Mouse (Mus musculus): Measurements from ENCODE around the gene Ddi2. TPM values are rescaled to one million over a fixed set of nuclear protein-coding genes. Genes with fewer than 3 reads are reported as not detected.
A peak's percentile ranks its signal among the peaks of the same experiment; 100 is the strongest.

The Ddi2 gene
- polyA plus RNA-seq, 1 experiment from 2014 or later, result 22.6 TPM

DNA sequence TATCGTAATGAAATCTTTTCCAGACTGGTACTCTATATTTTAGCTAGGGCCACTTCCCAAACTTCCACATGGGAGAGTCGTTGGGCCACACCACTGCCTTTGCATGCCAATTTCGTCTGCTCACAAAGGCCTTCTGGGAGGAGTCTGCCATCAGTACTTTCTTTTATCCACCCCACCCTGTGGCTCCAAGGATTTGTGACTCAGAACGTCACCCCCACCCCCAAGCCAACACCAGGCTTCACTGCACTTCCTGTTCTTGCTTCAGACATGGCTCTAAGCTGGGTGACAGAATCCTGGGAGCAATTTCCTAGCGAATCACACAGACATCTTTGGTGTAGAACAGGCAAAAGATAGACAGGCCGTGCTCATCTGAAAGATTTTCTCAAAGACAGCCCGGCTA lies 41.5 kb downstream of the Ddi2 start:
- no peak overlapping the region for H3K4me3 ChIP-seq (ENCODE audit: low read depth, low read length)
- peaks cover 6% of the 10 kb centered on the region for H3K36me3 ChIP-seq (ENCODE audit: control insufficient read depth, insufficient read depth, low read length)
- no peak overlapping the region for H3K9ac ChIP-seq (ENCODE audit: low read length)
- 68% methylated on average over 7 of the region's 7 CpGs for WGBS
- ATAC-seq (replicated peaks; ENCODE audit: low FRiP score), result no peak
- H3K4me2 ChIP-seq (ENCODE audit: low read depth, low read length, severe bottlenecking), result no peak overlapping the region
- no peak overlapping the region for H3K27ac ChIP-seq (ENCODE audit: low read depth, low read length)
- H3K27me3 ChIP-seq (ENCODE audit: control insufficient read depth, insufficient read depth, low read length), result no peaks in the 10 kb centered on the region
- H3K4me1 ChIP-seq (replicated peaks; ENCODE audit: control insufficient read depth, insufficient read depth, low read length), result no peaks in the 10 kb centered on the region
- no peaks in the 10 kb centered on the region for H3K9me3 ChIP-seq (ENCODE audit: control insufficient read depth, low read length)
- DNase-seq (ENCODE audit: low spot score), result no peak

DNA sequence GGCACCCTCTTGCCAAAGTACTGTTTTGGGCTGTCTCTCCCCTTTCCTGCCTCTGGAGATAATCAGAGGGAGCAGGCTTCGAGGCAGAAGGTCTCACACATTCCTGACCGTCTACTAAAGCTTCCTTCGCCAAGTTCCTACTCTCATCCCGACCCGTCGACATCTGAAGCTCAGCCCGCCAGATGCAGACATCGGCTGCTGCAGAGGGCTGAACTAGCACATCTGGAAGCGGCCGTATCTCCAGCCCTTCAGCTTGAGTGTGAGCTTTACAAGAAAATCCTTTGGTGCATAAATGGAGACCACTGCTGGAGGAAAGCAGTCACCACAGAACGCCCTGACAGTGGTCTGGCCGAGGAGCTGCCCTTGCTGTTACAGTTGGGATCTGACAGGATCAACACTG lies 42.3 kb downstream of the Ddi2 start:
- no peak overlapping the region for H3K4me2 ChIP-seq (ENCODE audit: low read depth, low read length, severe bottlenecking)
- no peaks in the 10 kb centered on the region for H3K4me1 ChIP-seq (replicated peaks; ENCODE audit: control insufficient read depth, insufficient read depth, low read length)
- no peak overlapping the region for H3K9ac ChIP-seq (ENCODE audit: low read length)
- peaks cover 6% of the 10 kb centered on the region for H3K36me3 ChIP-seq (ENCODE audit: control insufficient read depth, insufficient read depth, low read length)
- H3K9me3 ChIP-seq (ENCODE audit: control insufficient read depth, low read length), result no peaks in the 10 kb centered on the region
- H3K27me3 ChIP-seq (ENCODE audit: control insufficient read depth, insufficient read depth, low read length), result no peaks in the 10 kb centered on the region
- no peak overlapping the region for H3K4me3 ChIP-seq (ENCODE audit: low read depth, low read length)
- ATAC-seq (replicated peaks; ENCODE audit: low FRiP score) (no peak), DNase-seq (ENCODE audit: low spot score) (no peak)
- WGBS, result 77% methylated on average over 12 of the region's 12 CpGs
- no peak overlapping the region for H3K27ac ChIP-seq (ENCODE audit: low read depth, low read length)

DNA sequence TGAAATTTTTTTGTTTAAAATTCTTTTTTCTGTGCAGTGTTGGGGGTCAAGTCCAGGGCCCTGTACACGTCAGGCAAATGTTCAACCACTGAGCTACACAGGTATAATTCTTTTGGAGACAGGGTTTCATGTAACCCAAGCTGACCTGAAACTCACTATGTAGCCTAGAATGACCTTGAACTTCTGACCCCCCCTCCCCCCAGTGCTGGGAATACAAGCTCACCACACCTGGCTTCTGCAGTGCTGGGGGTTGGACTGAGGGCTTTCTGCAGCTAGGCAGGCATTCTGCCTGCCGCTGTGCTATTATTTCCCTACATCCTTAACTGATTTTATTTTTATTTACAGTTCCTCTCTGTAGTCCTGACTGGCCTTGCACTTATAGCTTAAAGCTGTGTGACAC lies 44.2 kb downstream of the Ddi2 start:
- ATAC-seq (replicated peaks; ENCODE audit: low FRiP score) (no peak), DNase-seq (ENCODE audit: low spot score) (no peak)
- Histone ChIP-seq H3K9me3 (ENCODE audit: control insufficient read depth, low read length) (no peaks in the 10 kb centered on the region), H3K36me3 (ENCODE audit: control insufficient read depth, insufficient read depth, low read length) (no peaks in the 10 kb centered on the region; the same call in 1 of the 2 replicates), H3K27ac (ENCODE audit: low read depth, low read length) (no peak overlapping the region), H3K4me2 (ENCODE audit: low read depth, low read length, severe bottlenecking) (no peak overlapping the region), H3K9ac (ENCODE audit: low read length) (no peak overlapping the region), H3K27me3 (ENCODE audit: control insufficient read depth, insufficient read depth, low read length) (no peaks in the 10 kb centered on the region), H3K4me3 (ENCODE audit: low read depth, low read length) (no peak overlapping the region), H3K4me1 (replicated peaks; ENCODE audit: control insufficient read depth, insufficient read depth, low read length) (no peaks in the 10 kb centered on the region)
- 86% methylated on average over 2 of the region's 2 CpGs for WGBS

DNA sequence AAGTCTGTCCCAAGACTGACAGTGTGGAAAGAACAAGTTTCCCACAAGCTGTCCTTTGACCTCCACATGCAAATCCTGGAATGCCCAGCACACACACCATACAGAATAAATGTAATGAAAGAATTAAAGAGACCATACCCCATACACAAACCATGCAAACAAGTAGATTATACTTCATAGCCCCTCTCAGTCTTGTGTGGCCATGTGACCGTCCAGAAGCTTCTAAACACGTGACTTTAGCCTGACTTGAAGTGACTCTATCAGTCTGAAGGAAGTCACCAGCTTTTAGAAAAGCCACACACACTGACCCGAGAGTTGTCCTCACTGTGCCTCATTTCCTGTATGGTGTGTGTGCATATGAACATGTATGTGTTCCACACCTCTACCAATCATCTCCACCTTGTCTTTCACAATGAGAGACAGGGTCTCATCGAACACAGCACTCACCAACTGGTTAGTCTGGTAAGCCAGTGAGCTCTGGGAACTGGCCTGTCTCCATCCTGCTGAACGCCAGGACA lies 46.7 kb downstream of the Ddi2 start:
- Histone ChIP-seq H3K4me3 (ENCODE audit: low read depth, low read length) (no peak overlapping the region), H3K27ac (ENCODE audit: low read depth, low read length) (no peak overlapping the region), H3K9me3 (ENCODE audit: control insufficient read depth, low read length) (no peaks in the 10 kb centered on the region), H3K4me1 (replicated peaks; ENCODE audit: control insufficient read depth, insufficient read depth, low read length) (no peaks in the 10 kb centered on the region), H3K36me3 (ENCODE audit: control insufficient read depth, insufficient read depth, low read length) (no peaks in the 10 kb centered on the region), H3K27me3 (ENCODE audit: control insufficient read depth, insufficient read depth, low read length) (no peaks in the 10 kb centered on the region), H3K9ac (ENCODE audit: low read length) (no peak overlapping the region), H3K4me2 (ENCODE audit: low read depth, low read length, severe bottlenecking) (no peak overlapping the region)
- ATAC-seq (replicated peaks; ENCODE audit: low FRiP score) (no peak), DNase-seq (ENCODE audit: low spot score) (no peak)
- WGBS, result 88% methylated on average over 5 of the region's 5 CpGs

DNA sequence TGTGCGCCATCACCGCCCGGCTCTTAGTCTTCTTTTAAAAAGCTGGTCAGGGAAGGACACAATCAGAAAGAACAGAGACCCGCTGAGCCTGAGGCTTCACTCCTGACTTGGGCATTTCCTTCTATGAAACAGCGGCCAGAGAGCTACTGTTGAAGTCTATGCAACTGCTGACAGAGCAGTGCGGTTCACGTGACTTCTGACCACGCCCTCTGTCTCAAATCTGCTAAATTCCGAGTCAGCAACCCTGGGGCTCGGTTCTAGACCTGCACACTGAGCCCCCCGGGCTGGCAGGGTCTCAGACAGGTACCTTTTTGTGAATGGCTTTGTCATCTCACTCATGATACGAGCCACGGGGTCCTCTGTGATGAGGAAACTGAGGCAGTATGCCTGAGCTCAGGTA lies 50.9 kb downstream of the Ddi2 start:
- ATAC-seq (replicated peaks; ENCODE audit: low FRiP score), result no peak
- H3K9me3 ChIP-seq (ENCODE audit: control insufficient read depth, low read length), result no peaks in the 10 kb centered on the region
- WGBS, result 82% methylated on average over 13 of the region's 13 CpGs

DNA sequence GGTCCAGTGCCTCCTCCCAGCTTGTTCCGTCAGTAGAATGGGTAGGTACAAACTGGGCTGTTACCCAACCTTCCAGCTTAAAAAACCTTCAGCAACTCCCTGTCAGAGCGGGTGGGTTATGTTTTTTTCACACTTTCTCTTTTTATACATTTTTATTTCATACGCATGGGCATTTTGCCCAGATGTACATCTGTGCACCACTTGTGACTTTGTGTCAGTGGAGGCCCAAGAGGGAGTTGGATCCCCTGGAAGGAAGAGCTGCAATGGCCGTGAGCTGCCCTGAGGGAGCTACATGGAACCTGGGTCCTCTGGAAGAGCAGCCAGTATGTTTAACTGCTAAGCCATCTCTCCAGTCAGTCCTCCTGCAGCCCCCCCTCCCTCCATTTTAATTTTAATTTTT lies 51.8 kb downstream of the Ddi2 start:
- WGBS, result 87% methylated on average over 4 of the region's 4 CpGs
- H3K36me3 ChIP-seq (ENCODE audit: control insufficient read depth, insufficient read depth, low read length), result no peaks in the 10 kb centered on the region
- H3K9me3 ChIP-seq (ENCODE audit: control insufficient read depth, low read length), result no peaks in the 10 kb centered on the region
- no peak for DNase-seq (ENCODE audit: low spot score)
- H3K4me1 ChIP-seq (replicated peaks; ENCODE audit: control insufficient read depth, insufficient read depth, low read length), result no peaks in the 10 kb centered on the region
- no peak overlapping the region for H3K27ac ChIP-seq (ENCODE audit: low read depth, low read length)
- no peak overlapping the region for H3K4me2 ChIP-seq (ENCODE audit: low read depth, low read length, severe bottlenecking)
- H3K27me3 ChIP-seq (ENCODE audit: control insufficient read depth, insufficient read depth, low read length), result no peaks in the 10 kb centered on the region
- ATAC-seq (replicated peaks; ENCODE audit: low FRiP score), result no peak
- no peak overlapping the region for H3K9ac ChIP-seq (ENCODE audit: low read length)
- H3K4me3 ChIP-seq (ENCODE audit: low read depth, low read length), result no peak overlapping the region

More for the DNA sequence above, 50.9 kb downstream of the Ddi2 start:
- no peak overlapping the region for H3K4me2 ChIP-seq (ENCODE audit: low read depth, low read length, severe bottlenecking)
- no peak overlapping the region for H3K9ac ChIP-seq (ENCODE audit: low read length)
- H3K27ac ChIP-seq (ENCODE audit: low read depth, low read length), result no peak overlapping the region
- H3K4me3 ChIP-seq (ENCODE audit: low read depth, low read length), result no peak overlapping the region
- no peaks in the 10 kb centered on the region for H3K27me3 ChIP-seq (ENCODE audit: control insufficient read depth, insufficient read depth, low read length)
- DNase-seq (ENCODE audit: low spot score), result no peak
- H3K36me3 ChIP-seq (ENCODE audit: control insufficient read depth, insufficient read depth, low read length), result no peaks in the 10 kb centered on the region
- H3K4me1 ChIP-seq (replicated peaks; ENCODE audit: control insufficient read depth, insufficient read depth, low read length), result no peaks in the 10 kb centered on the region

DNA sequence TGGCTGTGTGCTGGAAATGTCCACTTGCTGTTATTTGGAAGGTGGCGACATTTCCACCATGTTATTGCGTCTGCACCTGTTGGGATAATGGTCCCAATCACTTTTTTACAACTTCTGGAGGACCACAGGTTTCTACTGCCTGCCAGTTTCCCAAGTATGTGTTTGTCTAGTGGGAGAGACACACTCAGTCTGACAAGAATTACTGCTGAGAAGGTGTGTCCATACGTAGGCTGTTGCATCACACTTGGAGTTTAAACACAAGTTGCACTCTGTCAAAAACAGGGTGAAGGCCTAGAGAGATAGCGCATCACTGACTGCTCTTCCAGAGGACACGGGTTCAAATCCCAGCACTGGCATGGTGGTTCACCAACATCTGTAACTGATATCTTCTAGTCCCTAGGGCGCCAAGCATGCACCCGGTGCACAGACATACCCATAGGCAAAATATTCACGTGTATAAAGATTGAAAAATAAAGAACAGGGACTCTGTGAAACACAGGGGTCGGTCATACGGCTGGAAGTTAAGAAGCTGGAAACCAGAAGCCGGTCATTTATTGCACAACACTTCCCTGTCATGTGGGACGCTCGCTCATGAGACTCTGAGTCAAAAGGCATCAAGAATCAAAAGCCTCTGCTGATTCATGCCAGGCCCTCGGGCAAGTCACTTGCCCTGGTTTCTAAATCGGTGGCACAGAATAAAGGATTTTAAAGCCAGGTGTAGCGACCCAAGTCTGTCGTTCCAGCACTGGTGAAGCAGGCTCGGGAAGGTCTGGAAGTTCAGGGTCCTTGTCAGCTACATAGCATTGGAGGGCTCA lies 53.1 kb downstream of the Ddi2 start:
- no peak overlapping the region for H3K27ac ChIP-seq (ENCODE audit: low read depth, low read length)
- no peaks in the 10 kb centered on the region for H3K4me1 ChIP-seq (replicated peaks; ENCODE audit: control insufficient read depth, insufficient read depth, low read length)
- H3K36me3 ChIP-seq (ENCODE audit: control insufficient read depth, insufficient read depth, low read length), result no peaks in the 10 kb centered on the region
- no peak overlapping the region for H3K4me2 ChIP-seq (ENCODE audit: low read depth, low read length, severe bottlenecking)
- no peaks in the 10 kb centered on the region for H3K9me3 ChIP-seq (ENCODE audit: control insufficient read depth, low read length)
- no peak overlapping the region for H3K4me3 ChIP-seq (ENCODE audit: low read depth, low read length)
- ATAC-seq (replicated peaks; ENCODE audit: low FRiP score) (no peak), DNase-seq (ENCODE audit: low spot score) (no peak)
- no peak overlapping the region for H3K9ac ChIP-seq (ENCODE audit: low read length)
- H3K27me3 ChIP-seq (ENCODE audit: control insufficient read depth, insufficient read depth, low read length), result no peaks in the 10 kb centered on the region
- 91% methylated on average over 18 of the region's 18 CpGs for WGBS

DNA sequence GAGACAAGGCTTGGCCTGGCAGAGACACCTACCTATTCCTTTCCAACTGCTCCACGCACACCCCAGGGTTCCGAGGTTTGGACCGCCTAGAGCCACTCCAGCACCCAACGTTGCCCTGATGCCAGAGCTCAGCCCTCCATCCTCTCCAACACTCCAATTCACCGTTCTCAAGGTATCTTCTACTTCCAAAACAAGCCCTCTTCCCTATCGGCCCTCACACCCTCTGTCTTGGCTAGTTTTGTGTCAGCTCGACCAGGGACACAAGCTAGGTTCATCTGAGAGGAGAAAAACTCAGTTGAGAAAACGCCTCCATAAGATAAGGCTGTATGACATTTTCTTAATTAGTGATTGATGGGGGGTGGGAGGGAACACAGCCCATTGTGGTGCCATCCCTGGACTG lies 58.4 kb downstream of the Ddi2 start, which contains the start of gene Plekhm2:
Gene Plekhm2 (minus strand): TSS at position 101 of the 400 bp plus-strand sequence.
- Histone ChIP-seq H3K27ac (ENCODE audit: low read depth, low read length) (no peak within 1 kb of the TSS), H3K4me3 (ENCODE audit: low read depth, low read length) (peak within 1 kb of the TSS; percentile 81), H3K4me2 (ENCODE audit: low read depth, low read length, severe bottlenecking) (peak within 1 kb of the TSS; percentile 90), H3K27me3 (ENCODE audit: control insufficient read depth, insufficient read depth, low read length) (no peaks in the 10 kb centered on the region), H3K9me3 (ENCODE audit: control insufficient read depth, low read length) (no peaks in the 10 kb centered on the region), H3K4me1 (replicated peaks; ENCODE audit: control insufficient read depth, insufficient read depth, low read length) (peaks cover 11% of the 10 kb centered on the region), H3K36me3 (ENCODE audit: control insufficient read depth, insufficient read depth, low read length) (no peaks in the 10 kb centered on the region), H3K9ac (ENCODE audit: low read length) (peak within 1 kb of the TSS; percentile 96)
- ATAC-seq (replicated peaks; ENCODE audit: low FRiP score), result no peak; the same call in 1 of the 2 replicates
- WGBS, result 74% methylated on average over 8 of the region's 8 CpGs
- DNase-seq (ENCODE audit: low spot score), result no peak
